Mouse (Mus musculus) heart, adult 8-10 months (tissue): ENCODE data around the gene Ten1. TPM values are rescaled to one million over a fixed set of nuclear protein-coding genes. Genes with fewer than 3 reads are reported as not detected.

Experiments
- DNase-seq: peaks from one replicate; pipeline ENCODE4 v3.0.0; 2022; ENCODE audit warnings: low spot score
- total RNA-seq, 4 experiments: library from RNA; stranded (reverse); gene quantifications; 2 replicates each; pipeline ENCODE4 v1.2.4; 2022

Ten1 gene
- total RNA-seq, result 10 to 100 TPM; 10.1 to 15.1 (median 10.8) TPM

DNA sequence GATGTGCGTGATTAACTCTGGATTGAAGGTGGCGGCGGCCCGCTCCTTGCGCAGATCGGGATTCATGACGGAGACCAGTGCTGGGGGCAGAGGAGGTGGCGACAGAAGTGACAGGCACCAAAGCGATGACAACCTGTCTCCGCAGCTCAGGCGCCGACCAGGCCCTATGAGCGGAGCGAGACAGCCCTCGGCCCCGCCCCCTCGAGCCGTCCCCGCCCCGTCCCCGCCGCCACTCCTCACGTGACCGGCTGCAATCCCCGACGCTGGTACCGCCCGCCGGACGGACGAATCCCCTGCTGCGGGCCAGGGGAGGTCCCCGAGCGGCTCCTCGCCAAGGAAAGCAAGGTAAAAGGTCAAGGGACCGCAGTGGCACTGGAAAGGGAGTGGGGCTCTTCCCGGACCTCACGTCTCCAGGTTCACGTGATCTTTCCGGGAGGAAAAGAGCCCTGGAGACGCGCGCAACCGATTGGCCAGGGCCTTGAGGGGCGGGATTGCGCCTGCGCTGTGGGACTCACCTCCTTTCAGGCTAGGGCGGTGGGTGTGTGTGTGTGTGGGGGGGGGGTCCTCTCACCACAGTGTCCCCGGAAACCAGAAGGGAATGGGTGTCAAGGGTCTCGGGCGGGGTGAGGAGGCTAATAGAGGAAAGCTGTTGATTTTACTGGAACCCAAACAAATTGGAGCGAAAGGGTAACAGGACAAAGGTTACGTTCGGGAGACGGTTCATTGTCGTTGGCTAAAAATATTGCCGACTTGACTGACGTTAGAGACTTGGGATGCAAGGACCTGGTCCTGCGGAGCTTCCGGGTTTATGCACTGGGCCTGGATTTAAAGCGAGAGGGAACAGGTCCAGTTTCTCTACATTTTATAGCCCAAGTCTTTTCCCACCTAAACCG lies at the start of gene Ten1, which contains the start of gene Acox1:
Ten1 (plus strand) TSS at position 217 of the 893 bp plus-strand sequence.
Acox1 (minus strand) TSS at position 407 of the 893 bp plus-strand sequence.
- peak; percentile 99 for DNase-seq

DNA sequence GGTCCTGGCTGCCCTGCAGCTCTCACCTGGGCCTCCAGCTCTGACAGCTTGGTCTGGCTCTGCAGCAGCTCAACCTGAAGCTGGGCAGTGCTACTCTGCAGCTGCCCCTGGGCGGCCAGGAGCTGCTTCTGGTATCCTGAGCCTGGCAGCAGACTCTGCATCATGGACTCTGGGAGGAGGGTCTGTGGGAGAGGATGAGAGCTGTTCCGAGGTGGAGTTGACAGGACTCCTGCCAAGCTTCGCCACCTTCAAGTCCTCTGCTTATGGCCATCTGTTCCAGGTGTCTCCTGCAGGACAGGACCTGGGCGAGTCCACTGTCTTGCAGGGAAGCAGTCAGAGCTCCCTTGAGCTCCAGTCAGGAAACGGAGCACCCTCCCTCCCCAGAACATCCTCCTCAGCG lies 49.3 kb upstream of the Ten1 start:
- DNase-seq, result no peak

DNA sequence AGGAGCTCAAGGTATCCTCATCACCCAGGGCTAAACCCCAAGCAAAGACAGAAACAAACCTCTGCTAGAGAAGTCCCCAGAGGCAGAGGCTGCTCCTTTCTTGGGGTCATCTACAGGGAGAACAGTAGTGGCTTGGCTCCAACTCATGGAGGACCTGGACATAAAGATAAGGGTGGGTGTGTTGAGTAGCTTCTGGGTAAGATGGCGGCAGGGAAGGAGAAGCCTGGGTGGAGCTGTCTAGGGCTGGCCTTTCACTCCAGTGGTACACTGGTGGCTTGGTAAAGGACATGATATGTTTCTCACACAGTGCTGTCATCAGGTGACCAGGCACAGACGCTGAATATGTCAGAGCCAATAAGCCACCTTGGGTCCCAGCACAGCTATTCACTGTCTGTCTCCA lies 47.7 kb upstream of the Ten1 start:
- no peak for DNase-seq

DNA sequence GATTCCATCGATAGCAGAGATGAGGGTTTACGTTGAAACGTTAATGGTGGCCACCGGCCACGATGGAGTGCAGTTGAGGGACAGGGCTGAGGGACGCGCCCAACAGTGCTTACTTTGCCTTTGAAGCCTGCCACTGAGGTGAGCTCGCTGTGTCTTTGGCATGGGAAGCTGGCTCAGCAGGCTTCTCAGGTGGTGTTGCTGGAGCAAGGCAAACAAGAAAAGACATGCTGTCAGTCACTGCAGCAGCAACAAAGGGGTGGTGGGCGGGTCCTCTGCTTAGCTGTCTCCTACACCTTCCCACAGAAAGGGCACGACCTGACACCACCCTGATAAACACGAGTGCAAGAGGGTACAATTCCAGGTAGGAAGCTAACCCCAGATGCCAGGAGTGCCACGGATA lies 37.3 kb upstream of the Ten1 start:
- DNase-seq, result no peak

DNA sequence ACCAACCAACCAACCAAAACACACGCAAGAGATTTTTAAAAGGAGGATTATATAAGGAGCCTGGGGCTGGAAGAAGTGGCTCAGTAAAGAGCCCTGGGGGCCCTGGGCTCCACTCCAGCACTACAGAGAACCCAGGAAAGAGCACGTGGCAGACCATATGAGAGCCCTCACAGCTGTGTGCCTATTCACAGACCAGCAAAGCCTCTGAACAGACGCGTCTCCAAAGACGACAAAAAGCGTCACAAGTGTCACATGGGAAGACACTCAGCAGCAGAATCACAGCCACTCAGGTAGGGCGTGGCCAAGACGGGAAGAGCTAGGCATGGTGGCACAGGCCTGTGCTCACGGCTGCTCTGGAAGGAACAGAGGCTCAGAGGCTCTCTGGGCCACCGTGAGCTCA lies 36.5 kb upstream of the Ten1 start:
- DNase-seq, result no peak

DNA sequence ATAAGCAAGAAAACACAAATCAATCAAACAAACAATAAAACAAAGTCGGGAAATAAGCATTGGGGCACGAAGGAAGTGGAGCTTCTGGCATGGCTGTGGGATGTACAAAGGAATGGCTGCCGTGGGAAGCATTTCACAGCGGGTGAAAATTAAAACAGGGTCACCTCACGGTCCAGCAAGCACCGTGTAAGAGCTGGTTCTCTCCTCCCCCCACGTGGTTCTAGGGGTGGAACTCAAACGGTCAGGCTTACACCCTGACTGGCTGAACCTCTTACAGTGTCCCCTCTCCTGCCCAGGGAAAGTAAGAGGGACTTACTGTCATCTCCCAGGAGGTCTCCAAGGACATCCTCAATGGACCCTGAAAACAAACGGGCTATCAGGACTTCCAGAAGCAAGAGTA lies 35.7 kb upstream of the Ten1 start:
- no peak for DNase-seq

DNA sequence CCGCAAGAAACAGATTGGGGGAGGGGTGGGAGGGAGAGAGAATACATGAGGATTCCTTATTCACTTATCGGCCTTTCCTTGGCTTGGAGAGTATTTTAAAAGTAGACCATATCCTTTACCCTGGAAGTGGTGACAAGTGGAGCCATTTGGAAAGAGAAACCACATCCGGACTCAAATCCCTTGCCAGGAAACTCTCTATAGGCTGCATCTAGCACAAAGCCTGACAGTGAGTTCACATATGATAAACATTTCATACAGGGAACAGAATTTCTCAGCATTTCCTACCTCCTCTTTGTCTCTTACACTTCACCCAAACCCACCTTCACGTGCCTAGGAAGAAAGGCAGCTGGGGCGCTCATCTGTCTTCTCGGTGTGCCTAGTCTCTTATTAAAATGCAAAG lies 31.4 kb upstream of the Ten1 start:
- DNase-seq, result no peak

DNA sequence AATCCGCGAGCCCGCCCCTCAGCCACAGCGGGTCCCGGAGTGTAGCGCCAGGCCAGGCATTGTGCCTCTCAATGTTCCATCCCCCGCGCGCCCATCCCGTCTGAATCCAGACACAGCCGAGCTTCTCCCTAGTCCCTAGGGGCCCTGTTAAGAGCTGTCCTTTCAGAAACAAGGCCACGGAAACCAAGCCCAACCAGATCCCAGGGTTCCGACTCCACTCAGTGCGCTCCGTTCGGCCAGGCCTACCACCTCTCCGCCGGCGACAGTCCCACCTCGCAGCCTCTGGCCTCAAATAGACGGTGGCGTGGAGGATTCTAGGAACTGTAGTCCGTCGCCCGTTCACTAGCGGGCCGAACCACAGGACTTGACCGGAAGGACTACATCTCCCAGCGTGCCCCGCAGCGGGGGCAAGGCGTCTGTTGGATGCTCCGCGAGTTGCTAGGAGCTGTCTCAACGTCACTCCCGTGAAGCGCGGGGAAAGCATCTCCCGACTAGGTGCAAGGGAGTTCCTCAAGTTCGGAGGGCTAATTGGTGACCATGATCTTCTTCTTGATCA lies 30.7 kb upstream of the Ten1 start, which contains the start of gene Fbf1:
Fbf1 (minus strand) TSS at position 283 of the 556 bp plus-strand sequence.
- peak; percentile 96 for DNase-seq

DNA sequence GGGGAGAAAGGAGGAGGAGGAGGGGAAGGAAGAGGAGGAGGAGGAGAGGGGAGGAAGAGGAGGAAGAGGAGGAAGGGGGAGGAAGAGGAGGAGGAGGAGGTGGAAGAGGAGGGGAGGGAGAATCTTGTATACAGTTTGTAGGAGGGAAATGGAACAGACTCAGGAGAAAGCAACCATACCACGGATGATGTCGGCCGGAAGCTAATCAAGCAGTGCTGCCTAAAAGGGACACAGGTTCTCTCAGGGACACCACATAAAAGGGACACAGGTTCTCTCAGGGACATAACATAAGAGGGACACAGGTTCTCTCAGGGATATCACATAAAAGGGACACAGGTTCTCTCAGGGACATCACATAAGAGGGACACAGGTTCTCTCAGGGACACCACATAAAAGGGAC lies 29.4 kb upstream of the Ten1 start:
- no peak for DNase-seq

DNA sequence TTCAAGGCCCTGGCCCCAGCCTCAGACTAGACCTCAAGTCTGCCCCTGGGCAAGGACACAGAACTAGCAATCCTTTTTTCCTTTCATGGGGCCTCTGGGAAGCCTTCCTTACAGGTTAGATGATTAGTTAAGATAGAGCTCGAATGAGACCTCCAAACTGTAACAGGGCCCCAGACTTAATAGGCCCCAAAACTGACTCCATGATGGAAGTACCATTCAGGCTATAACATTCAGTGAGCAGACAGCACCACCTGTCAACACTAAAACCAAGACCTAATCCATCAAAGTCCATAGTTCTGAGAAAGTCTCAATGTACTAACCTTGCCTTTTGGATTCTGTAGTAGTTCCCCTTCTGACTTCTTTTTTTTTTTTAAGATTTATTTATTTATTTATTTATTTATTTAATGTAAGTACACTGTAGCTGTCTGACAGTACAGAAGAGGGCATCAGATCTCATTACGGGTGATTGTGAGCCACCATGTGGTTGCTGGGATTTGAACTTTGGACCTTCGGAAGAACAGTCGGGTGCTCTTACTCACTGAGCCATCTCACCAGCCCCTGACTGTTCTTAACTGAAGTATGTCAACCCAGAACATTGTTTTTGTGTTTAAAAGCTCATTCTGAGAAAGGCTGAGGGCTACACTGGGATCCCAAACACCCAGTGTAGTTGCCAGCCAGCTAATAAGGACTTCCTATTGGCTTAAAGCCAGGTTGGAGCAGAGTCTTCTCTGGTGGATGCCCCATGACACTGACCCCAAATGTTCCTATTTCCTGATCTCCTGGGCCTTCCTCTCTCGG lies 28.5 kb upstream of the Ten1 start:
- DNase-seq, result no peak

DNA sequence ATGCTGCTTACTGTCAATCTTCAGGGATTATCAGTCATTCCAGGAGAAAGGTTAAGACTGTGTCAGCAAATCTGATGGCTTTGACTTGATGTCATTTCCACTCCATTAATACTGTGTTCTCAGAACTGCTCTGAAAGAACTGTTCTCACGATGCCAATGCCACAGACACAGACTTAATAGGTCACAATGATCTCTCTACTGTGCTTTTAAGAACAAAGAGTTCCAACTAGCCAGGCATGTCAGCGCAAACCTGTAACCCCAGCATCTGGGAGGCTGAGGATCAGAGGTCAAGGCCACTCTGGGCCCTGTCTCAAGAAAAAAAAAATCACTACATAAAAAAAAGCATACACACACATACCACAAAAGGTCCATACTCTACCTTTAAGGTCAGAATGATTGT lies 26.7 kb upstream of the Ten1 start:
- DNase-seq, result no peak

DNA sequence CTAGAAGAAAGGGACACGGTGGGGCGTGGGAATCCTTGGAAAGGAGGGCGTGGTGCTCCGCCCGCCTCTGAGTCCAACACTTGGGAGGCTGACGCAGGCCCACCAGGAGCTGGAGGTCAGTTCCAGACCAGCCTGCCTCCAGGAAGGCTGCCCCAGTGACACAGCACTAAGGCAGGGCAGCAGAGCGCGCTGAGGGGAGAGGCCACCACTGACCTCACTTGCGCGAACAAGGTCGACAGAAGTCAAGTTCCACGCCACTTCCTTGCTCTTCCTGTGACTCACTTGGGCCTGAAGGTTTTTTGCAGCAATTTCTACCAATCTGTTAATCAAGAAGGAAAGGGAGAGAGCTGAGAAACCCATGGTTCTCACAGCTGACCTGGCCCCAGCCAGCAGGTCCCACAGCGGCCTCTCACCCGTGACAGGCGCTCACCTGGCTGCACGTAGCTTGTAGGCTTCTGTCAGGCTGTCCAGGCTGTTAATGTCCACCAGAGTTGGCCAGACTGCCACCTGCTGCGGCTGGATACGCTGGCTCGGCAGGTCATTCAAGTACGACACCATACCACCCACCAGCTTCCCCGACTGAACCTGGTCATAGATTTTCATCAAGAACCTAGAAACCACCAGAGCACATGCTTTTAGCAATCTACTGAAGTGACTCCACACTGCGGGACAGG lies 23.7 kb upstream of the Ten1 start:
- no peak for DNase-seq

DNA sequence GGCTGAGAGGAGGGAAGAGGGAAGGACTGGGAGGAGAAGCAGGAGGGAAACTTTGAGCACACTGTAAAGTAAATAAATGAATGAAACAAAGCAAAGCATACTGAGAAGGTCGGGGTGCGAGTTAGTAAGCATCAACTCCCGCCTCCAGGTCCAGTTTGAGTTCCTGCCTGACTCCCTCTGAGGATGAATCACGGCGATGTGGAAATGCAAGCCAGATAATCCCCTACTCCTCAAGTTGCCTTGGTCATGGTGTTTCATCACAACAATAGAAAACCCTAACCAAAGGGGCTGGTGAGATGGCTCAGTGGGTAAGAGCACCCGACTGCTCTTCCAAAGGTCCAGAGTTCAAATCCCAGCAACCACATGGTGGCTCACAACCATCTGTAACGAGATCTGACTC lies 22.6 kb upstream of the Ten1 start:
- no peak for DNase-seq

DNA sequence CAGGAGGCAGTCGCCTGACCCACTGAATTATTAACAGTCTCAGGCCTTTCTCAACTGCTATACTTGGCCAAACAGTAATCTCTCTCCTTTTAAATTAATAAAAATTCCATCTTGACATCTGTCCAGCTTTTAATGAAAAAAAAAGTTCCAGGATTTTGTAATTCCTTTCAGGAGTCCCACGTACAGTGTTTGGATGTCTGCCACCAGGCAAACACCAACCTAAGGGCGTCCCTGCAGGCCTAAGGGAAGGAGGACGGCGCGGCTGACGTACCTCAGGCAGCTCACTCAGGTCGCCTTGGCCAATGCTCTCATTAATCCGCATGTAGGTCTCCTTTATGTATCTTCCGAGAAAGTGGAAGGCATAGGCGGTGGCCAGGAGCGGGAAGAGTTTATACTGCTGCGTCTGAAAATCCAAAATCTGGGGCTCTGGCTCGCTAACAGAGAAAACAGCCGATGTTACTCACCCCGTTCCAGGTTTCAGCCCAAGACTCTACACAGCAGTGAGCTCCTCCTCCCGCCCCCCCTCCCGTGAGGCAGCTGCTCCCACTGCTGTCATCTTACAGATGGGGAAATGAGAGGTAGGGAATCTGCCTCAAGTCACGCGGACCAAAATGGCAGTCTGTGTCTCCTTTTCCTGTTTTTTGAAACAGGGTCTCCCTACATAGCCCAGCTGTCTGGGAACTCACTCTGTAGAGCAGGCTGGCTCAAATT lies 20.1 kb upstream of the Ten1 start:
- no peak for DNase-seq

DNA sequence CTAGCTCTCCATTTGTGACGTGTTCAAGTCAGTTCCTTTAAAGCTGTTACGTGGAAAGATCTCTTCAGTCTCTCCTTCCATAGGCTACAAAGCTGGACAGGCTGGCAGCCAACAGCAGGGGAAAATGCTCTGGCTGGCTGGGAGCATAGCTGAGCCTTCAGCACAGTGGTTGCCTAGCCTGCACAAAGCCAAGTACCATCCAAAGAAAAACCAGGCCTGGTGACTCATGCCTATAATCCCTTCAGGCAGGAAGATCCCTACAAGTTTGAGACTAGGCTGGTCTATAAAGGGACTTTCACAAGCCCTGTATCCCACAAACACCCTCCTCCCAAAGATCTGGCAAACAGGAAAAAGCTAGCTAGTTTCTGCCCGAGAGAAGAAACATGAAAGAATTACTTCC lies 12.8 kb upstream of the Ten1 start:
- DNase-seq, result no peak

DNA sequence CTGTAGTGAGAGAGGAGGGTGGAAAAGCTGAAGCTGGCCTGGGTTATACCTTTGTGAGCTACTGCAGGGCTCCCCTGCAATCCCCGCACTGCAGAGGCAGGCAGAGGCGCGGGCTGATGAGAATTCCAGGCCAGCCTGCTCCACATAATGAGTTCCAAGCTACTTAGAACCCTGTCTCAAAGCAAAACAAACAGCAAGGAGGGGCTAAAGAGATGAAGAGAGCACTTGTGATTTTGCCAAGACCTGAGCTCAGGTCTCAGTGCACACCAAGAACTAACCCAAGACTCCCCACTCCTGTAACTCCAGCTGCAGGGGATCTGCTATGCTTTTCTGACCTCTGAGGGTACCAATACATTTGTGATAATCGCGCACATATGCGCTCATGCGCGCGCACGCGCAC lies 12.3 kb upstream of the Ten1 start:
- no peak for DNase-seq

DNA sequence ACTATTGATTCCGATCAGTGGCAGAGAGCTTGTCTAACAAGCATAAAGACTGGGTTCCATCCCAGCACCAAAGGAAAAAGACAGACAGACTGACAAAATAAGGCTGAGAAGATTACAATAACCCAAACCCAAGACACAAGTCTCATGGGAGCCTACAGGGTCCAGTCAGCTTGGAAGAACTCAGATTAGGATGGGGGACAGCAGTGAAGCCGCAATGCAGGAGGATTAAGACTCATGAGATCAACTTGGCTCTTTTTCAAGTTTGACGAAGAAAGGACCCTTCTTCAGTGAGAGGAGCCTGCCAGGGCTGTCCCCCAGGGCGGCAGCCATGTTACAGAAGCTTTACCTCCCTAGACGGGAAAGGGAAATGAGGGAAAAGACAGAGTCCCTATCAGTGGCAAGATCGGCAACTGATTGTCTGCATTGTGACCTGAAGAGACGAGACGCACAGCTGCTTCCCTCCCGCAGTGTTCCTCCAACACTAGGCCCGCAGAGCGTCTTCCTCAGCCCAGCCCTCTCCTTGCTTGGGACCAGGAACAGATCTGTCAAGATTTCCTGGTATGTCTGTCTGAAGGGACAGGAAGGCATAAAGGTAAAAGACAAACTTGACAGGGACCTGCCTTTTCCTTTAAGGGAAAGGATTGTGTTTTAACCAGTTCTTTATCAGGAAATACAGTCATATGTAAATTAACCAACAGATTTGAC lies 11.3 kb upstream of the Ten1 start:
- no peak for DNase-seq

DNA sequence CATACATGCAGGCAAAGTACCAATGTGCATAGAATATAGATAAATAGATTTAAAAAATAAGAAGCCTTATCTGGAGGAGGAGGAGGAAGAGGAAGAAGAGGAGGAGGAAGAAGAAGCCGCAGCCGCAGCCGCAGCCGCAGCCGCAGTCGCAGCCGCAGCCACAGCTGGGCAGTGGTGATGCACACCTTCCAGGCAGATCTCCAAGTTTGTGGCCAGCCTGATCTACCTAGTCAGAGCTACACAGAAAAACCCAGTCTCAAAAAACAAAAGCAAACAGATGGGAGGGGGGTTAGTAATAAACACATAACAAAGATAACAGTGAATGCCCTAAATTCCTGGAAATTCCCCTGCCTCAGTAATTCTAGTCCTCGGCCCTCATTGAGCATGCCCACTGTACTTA lies 4.0 kb upstream of the Ten1 start:
- no peak for DNase-seq

DNA sequence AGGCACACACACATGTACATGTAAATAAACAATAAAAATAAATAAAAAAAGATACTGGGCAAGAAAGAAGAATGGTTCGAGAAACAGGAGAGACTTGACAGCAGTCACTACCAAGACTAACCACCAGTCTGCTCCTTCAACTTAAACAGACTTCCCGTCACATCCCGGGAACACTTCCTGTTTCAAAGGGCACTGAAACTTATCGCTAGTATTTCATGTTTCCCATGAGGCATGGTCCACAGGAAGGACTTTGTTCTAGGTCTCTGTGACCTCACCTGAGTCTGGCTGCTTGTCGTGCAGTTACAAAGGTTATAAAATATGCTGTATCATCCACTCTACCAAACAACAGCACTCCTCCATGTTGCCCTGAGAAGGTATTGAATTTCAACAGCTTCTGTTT lies 3.4 kb upstream of the Ten1 start:
- no peak for DNase-seq

DNA sequence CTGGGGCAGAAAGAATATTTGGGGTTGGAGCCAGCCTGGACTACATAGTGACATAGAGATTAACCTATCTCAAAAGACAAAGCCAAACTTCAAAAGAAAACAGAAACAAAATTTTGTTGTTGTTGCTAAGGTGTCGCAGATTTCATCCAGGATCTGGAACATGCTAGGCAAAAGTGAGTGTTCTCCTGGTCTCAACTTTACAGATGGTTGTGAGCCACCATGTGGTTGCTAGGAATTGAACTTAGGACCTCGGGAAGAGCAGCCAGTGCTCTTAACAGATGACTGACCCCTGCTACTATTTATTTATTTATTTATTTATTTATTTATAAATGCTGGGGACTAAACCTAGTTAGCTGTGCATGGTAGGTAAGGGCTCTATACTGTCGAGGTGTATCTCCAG lies 2.3 kb upstream of the Ten1 start:
- no peak for DNase-seq
